Mouse (Mus musculus) liver, postnatal 0 days (tissue): ENCODE results near the gene Mettl24. TPM values are rescaled to one million over a fixed set of nuclear protein-coding genes. Genes with fewer than 3 reads are reported as not detected.

Experiments used
- ATAC-seq: fragments of 200-750 bp; cut with Nextera tagmentation; 2 replicates; pipeline ENCODE4 v1.8.0; 2017; ENCODE audit warnings: mild to moderate bottlenecking, moderate library complexity
- DNase-seq: peaks from one replicate; pipeline ENCODE4 v3.0.0-alpha.2; 2016
- H3K27ac ChIP-seq: fragments of 300-500 bp; sonication (generic); 2 replicates; pipeline ENCODE4 v1.5.1; 2014; ENCODE audit warnings: antibody characterized with exemption, moderate library complexity, mild to moderate bottlenecking, low read depth
- H3K27me3 ChIP-seq: fragments of 300-500 bp; sonication (generic); 2 replicates; pipeline ENCODE4 v1.6.1; 2014; ENCODE audit warnings: low read length, control low read depth, mixed read lengths; ENCODE audit not compliant: insufficient read depth
- H3K36me3 ChIP-seq: fragments of 300-500 bp; sonication (generic); replicated peaks from 2 replicates; pipeline ENCODE4 v1.6.1; 2014; ENCODE audit warnings: mild to moderate bottlenecking, control low read depth, low read length, moderate library complexity, mixed read lengths; ENCODE audit not compliant: insufficient read depth
- H3K4me1 ChIP-seq: fragments of 300-500 bp; sonication (generic); 2 replicates; pipeline ENCODE4 v1.6.1; 2014; ENCODE audit warnings: antibody characterized with exemption, mild to moderate bottlenecking, control low read depth; ENCODE audit not compliant: insufficient read depth
- H3K4me2 ChIP-seq: fragments of 300-500 bp; sonication (generic); 2 replicates; pipeline ENCODE4 v1.6.1; 2014; ENCODE audit warnings: low read depth, mild to moderate bottlenecking, low read length, moderate library complexity, mixed read lengths
- H3K4me3 ChIP-seq: fragments of 300-500 bp; sonication (generic); 2 replicates; pipeline ENCODE4 v1.5.1; 2014; ENCODE audit warnings: low read depth, low read length
- H3K9ac ChIP-seq: fragments of 300-500 bp; sonication (generic); replicated peaks from 2 replicates; pipeline ENCODE4 v1.6.1; 2014; ENCODE audit warnings: mild to moderate bottlenecking, moderate library complexity
- H3K9me3 ChIP-seq: fragments of 300-500 bp; sonication (generic); 2 replicates; pipeline ENCODE4 v1.6.1; 2016; ENCODE audit warnings: mild to moderate bottlenecking, control low read depth, low read length, mixed read lengths
- CTCF ChIP-seq: sonication (generic); IDR thresholded peaks from 2 replicates; pipeline ENCODE4 v1.5.1; 2016; ENCODE audit warnings: antibody characterized with exemption, low read depth
- EP300 ChIP-seq: IDR thresholded peaks from 2 replicates; pipeline ENCODE4 v1.6.1; 2016; ENCODE audit warnings: antibody characterized with exemption, low read depth, mild to moderate bottlenecking
- WGBS: fragments of 180-500 bp; shearing (Covaris S2); extraction: QIAGEN DNeasy Blood & Tissue Kit; methylation state at CpG from one replicate; pipeline ENCODE4 v1.1.7; 2014; ENCODE audit not compliant: insufficient replicate concordance; 5-methylcytosine and 5-hydroxymethylcytosine counted together
- polyA plus RNA-seq: library from polyadenylated mRNA; unstranded; fragments of >200 nt; fragmentation: Nextera tagmentation; extraction: Ambion mirVana; gene quantifications from 2 replicates; pipeline ENCODE4 v1.2.1, GENCODE M21; 2015

The Mettl24 gene
- polyA plus RNA-seq, 1 experiment from 2014 or later: 0.45 TPM

DNA sequence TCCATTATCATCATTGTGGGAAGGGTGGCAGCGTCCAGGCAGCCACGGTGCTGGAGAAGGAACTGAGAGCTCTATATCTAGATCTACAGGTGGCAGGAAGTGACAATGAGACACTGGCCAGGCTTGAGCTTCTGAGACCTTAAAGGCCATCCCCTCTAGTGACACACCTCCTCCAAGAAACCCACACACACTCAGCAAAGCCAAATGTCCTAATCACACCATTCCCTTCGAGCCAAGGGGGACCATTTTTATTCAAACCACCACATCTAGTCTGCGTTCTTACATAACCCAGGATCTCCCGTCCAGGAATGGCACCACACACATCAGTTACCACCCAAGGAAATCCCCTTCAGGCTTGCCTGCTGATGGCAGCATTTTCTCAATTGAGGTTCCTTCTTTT lies 40.0 kb upstream of the Mettl24 start:
- Histone ChIP-seq H3K4me3 (no peak overlapping the region), H3K9me3 (no peaks in the 10 kb centered on the region), H3K9ac (no peak overlapping the region), H3K27ac (no peak overlapping the region), H3K36me3 (no peaks in the 10 kb centered on the region), H3K27me3 (no peaks in the 10 kb centered on the region), H3K4me2 (no peak overlapping the region), H3K4me1 (no peaks in the 10 kb centered on the region)
- TF ChIP-seq EP300 (no peak), CTCF (no peak)
- ATAC-seq: no peak
- 59% methylated on average over 5 of the region's 5 CpGs for WGBS
- no peak for DNase-seq

DNA sequence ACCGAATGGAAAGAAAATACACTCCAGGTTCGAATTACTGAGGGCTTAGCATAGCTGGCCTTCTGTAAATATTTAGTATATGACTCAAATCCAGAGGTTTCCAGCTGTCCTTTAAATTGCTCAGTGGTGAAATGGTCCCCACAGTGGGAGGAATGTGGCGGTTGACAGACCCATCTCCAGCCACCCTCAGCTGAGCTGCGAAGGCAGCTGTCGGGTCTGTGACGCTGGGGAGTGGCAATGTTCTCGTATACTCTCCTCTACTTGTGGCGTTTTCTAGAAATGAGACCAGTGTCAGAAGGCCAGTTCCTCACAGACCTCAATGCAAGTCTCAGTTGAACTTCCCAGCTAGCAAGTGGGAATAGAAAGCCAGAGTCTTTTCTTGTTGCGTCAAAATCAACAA lies 38.6 kb upstream of the Mettl24 start:
- H3K36me3 ChIP-seq: no peaks in the 10 kb centered on the region
- no peak for DNase-seq
- H3K27me3 ChIP-seq: no peaks in the 10 kb centered on the region
- H3K27ac ChIP-seq: no peak overlapping the region
- no peak overlapping the region for H3K4me3 ChIP-seq
- H3K4me1 ChIP-seq: no peaks in the 10 kb centered on the region
- WGBS: 61% methylated on average over 9 of the region's 9 CpGs
- no peaks in the 10 kb centered on the region for H3K9me3 ChIP-seq
- no peak for ATAC-seq
- TF ChIP-seq CTCF: no peak
- no peak for TF ChIP-seq EP300
- H3K9ac ChIP-seq: no peak overlapping the region
- H3K4me2 ChIP-seq: no peak overlapping the region

DNA sequence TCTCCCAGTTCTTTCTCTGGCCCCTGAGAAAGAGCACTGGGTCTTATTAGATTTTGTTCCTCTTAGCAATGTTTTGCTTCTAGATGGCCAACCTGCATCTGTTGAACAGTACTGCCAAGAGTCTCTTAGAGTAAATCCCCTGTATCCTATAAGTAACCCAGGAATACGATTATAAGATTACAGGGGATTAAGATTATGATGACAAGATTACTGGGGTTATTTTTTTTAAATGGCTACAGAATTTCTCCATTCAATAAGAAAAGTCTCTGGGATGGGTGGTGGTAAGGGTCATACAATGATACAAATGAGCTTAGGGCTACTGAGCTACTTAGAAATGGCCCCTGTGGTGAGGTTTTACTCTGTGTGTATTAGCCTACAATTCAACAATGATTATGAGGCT lies 37.7 kb upstream of the Mettl24 start:
- ATAC-seq: no peak
- H3K4me3 ChIP-seq: no peak overlapping the region
- WGBS: 77% methylated on average over 1 of the region's 1 CpGs
- no peak overlapping the region for H3K4me2 ChIP-seq
- no peak for DNase-seq
- no peaks in the 10 kb centered on the region for H3K36me3 ChIP-seq
- no peak overlapping the region for H3K27ac ChIP-seq
- no peak overlapping the region for H3K9ac ChIP-seq
- H3K9me3 ChIP-seq: no peaks in the 10 kb centered on the region
- H3K4me1 ChIP-seq: no peaks in the 10 kb centered on the region
- TF ChIP-seq CTCF (no peak), EP300 (no peak)
- no peaks in the 10 kb centered on the region for H3K27me3 ChIP-seq

DNA sequence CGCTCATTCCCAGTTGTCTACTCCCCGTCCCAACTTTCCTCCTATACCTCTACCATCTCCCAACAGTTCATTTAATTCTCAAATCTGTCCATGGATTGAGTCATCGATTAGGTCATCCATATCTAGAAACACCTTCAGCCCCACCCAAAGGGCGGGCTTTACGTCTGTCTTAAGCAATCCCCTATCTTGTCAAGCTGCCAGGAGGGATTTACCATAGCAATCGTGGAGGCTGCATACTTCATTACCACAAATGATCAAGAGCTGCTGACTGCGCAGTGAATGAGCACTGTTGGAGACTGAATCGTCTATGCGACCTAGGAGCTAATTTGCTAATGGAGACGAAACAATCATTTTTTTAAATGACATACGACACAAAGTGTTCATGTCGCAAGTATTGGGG lies 34.3 kb upstream of the Mettl24 start:
- TF ChIP-seq CTCF (no peak), EP300 (no peak)
- ATAC-seq: no peak
- no peaks in the 10 kb centered on the region for H3K36me3 ChIP-seq
- no peak for DNase-seq
- no peak overlapping the region for H3K9ac ChIP-seq
- H3K27me3 ChIP-seq: no peaks in the 10 kb centered on the region
- no peak overlapping the region for H3K27ac ChIP-seq
- no peaks in the 10 kb centered on the region for H3K4me1 ChIP-seq
- H3K4me2 ChIP-seq: no peak overlapping the region
- H3K9me3 ChIP-seq: no peaks in the 10 kb centered on the region
- 76% methylated on average over 12 of the region's 12 CpGs for WGBS
- H3K4me3 ChIP-seq: no peak overlapping the region

DNA sequence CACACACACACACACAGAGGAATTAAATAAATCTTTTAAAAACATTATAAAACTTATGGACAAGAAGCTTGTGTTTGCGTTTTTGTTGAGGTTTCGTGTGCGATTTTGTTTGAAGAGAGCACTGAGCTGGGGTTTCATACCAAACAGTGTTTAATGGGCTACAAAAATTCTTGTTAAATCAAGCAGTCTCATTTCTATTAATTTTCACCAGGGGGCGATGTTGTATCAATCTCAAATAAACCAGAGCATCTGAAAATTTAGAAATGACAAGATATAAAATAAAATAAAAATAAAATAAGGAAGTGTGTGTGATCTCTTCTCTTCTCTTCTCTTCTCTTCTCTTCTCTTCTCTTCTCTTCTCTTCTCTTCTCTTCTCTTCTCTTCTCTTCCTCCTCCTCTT lies 33.4 kb upstream of the Mettl24 start:
- peak; percentile 17 for TF ChIP-seq CTCF
- no peak for TF ChIP-seq EP300
- Histone ChIP-seq H3K9me3 (no peaks in the 10 kb centered on the region), H3K36me3 (no peaks in the 10 kb centered on the region), H3K4me2 (no peak overlapping the region), H3K4me1 (no peaks in the 10 kb centered on the region), H3K9ac (no peak overlapping the region), H3K4me3 (no peak overlapping the region), H3K27me3 (no peaks in the 10 kb centered on the region), H3K27ac (no peak overlapping the region)
- ATAC-seq (no peak), DNase-seq (no peak)
- WGBS: 21% methylated on average over 4 of the region's 4 CpGs

DNA sequence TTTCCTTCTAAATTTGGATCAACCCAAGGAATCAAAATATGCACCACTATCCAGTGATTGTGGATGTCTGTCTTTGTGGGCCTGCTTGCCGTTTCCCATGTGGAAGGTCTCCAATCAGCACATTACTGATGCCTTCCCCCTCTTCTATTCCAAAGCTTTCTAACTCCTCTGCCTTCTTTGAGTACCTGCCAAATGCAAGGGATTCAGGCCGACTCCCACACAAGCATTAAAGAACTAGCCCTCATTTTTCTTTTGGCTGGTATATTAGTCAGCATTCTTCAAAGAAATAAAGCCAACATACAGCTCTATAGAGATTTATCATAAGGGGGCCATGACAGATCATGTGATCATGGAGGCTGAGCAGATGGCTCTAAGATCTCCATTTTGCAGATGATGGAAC lies 31.4 kb upstream of the Mettl24 start:
- H3K4me1 ChIP-seq: no peaks in the 10 kb centered on the region
- ATAC-seq: no peak
- 50% methylated on average over 2 of the region's 2 CpGs for WGBS

DNA sequence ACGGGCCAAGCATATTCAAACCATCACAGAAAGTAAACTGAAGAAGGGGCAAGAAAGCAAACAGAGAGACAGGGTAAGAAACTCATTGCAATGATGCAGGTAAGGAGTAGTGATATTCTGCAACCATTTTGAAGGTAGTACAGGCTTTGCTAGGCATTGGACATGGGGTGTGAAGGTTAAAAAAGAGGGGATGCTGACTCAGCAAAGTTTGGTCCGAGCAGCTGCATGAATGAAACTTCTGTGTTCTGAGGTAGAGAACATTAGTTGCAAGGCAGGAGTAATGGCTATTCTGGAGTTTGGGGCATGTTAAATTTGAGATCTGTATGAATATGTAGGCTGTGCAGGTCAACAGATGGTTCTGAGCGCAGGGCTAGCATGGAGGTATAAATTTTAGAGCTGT lies 17.8 kb upstream of the Mettl24 start:
- no peaks in the 10 kb centered on the region for H3K9me3 ChIP-seq
- H3K27me3 ChIP-seq: no peaks in the 10 kb centered on the region
- ATAC-seq (no peak), DNase-seq (no peak)
- H3K36me3 ChIP-seq: no peaks in the 10 kb centered on the region
- no peak overlapping the region for H3K9ac ChIP-seq
- no peak overlapping the region for H3K4me3 ChIP-seq
- TF ChIP-seq EP300 (no peak), CTCF (no peak)
- H3K4me2 ChIP-seq: no peak overlapping the region
- H3K27ac ChIP-seq: no peak overlapping the region
- no peaks in the 10 kb centered on the region for H3K4me1 ChIP-seq
- 68% methylated on average over 3 of the region's 3 CpGs for WGBS

More for the DNA sequence above, 31.4 kb upstream of the Mettl24 start:
- Histone ChIP-seq H3K27me3 (no peaks in the 10 kb centered on the region), H3K9me3 (no peaks in the 10 kb centered on the region), H3K27ac (no peak overlapping the region), H3K9ac (no peak overlapping the region), H3K36me3 (no peaks in the 10 kb centered on the region), H3K4me3 (no peak overlapping the region), H3K4me2 (no peak overlapping the region)
- DNase-seq: no peak
- TF ChIP-seq CTCF: no peak
